Mouse (Mus musculus) gastrocnemius, postnatal 36 days (tissue): Measurements from ENCODE around the gene Rala. TPM values are rescaled to one million over a fixed set of nuclear protein-coding genes. Genes with fewer than 3 reads are reported as not detected.

Source experiments
- DNase-seq, 2 experiments: peaks; one replicate each; pipeline ENCODE4 v3.0.0; 2022
- intact Hi-C: fragments of 180-260 bp; cut with DNase I; formaldehyde crosslinking; loops from one replicate; pipeline ENCODE4 v1.15.1; 2025
- total RNA-seq, 2 experiments: library from RNA; stranded (reverse); gene quantifications; 2 replicates each; pipeline ENCODE4 v1.2.3; 2021

Rala gene
- total RNA-seq, 2 experiments from 2014 or later, result 20.1 to 22.7 TPM

GRCm38 (mm10) chr13:17897040-17897439 lies 47.0 kb downstream of the Rala start:
- intact Hi-C loops, result no loop called here

GRCm38 (mm10) chr13:17891545-17891944 lies 52.5 kb downstream of the Rala start:
- no peak for DNase-seq
- intact Hi-C loops, result no loop called here

More at GRCm38 (mm10) chr13:17897040-17897439, 47.0 kb downstream of the Rala start:
- DNase-seq, result no peak

- intact Hi-C loops, result no loop called here
- DNase-seq, result no peak
Measured at GRCm38 (mm10) chr13:17884211-17884610, 59.8 kb downstream of the Rala start.

GRCm38 (mm10) chr13:17879061-17879460 lies 65.0 kb downstream of the Rala start:
- intact Hi-C loops, result no loop called here

GRCm38 (mm10) chr13:17866741-17867140 lies 77.3 kb downstream of the Rala start:
- DNase-seq, result no peak
- intact Hi-C loops, result no loop called here

More at GRCm38 (mm10) chr13:17879061-17879460, 65.0 kb downstream of the Rala start:
- DNase-seq, result no peak

- DNase-seq, result no peak
- intact Hi-C loops, result no loop called here
Measured at GRCm38 (mm10) chr13:17860536-17860935, 83.5 kb downstream of the Rala start.

- no peak for DNase-seq
- intact Hi-C loops, result no loop called here
Measured at GRCm38 (mm10) chr13:17859365-17860033, 84.5 kb downstream of the Rala start.

GRCm38 (mm10) chr13:17857046-17857445 lies 87.0 kb downstream of the Rala start:
- intact Hi-C loops, result no loop called here
- no peak for DNase-seq

GRCm38 (mm10) chr13:17855492-17856138 lies 88.4 kb downstream of the Rala start:
- no peak for DNase-seq
- intact Hi-C loops, result no loop called here

GRCm38 (mm10) chr13:17854755-17855154 lies 89.3 kb downstream of the Rala start:
- DNase-seq, result no peak
- intact Hi-C loops, result no loop called here

- no peak for DNase-seq
- intact Hi-C loops, result no loop called here
Measured at GRCm38 (mm10) chr13:17843336-17843735, 100.7 kb downstream of the Rala start.

- intact Hi-C loops, result no loop called here
- DNase-seq, result no peak
Measured at GRCm38 (mm10) chr13:17842756-17843155, 101.3 kb downstream of the Rala start.

GRCm38 (mm10) chr13:17839137-17839536 lies 104.9 kb downstream of the Rala start:
- DNase-seq, result no peak
- intact Hi-C loops, result loop anchor here (2.0 kb wide), 1 partner anchor 144 kb away; no protein-coding TSS in a partner anchor

- intact Hi-C loops, result loop anchor here (2.0 kb wide), 1 partner anchor 144 kb away; no protein-coding TSS in a partner anchor
- DNase-seq, result peak in 1 of 2 experiments; percentile 33
Measured at GRCm38 (mm10) chr13:17838484-17838851, 105.6 kb downstream of the Rala start.

GRCm38 (mm10) chr13:17837610-17838483 lies 106.2 kb downstream of the Rala start:
- no peak for DNase-seq
- intact Hi-C loops, result loop anchor here (2.0 kb wide), 1 partner anchor 145 kb away; no protein-coding TSS in a partner anchor

- DNase-seq, result no peak
- intact Hi-C loops, result no loop called here
Measured at GRCm38 (mm10) chr13:17836808-17837207, 107.2 kb downstream of the Rala start.

GRCm38 (mm10) chr13:17832940-17833339 lies 111.1 kb downstream of the Rala start:
- intact Hi-C loops, result no loop called here
- no peak for DNase-seq
